ENCODE assay signal across 9 mouse cellular contexts in genomic region chr6:7847890-7848508, GRCm38 (mm10). TPM values are rescaled to one million over a fixed set of nuclear protein-coding genes. Genes with fewer than 3 reads are reported as not detected.
A peak's percentile ranks its signal among the peaks of the same experiment; 100 is the strongest.
DNase-seq lines count a peak whose midpoint lies in the region; ATAC-seq lines count a peak whose summit lies in the region.
"Had no signal": no experiment of that assay in that cellular context is flagged by ENCODE, and none has a peak within 500 bp of the region (broad histone marks: within the 10 kb centered on the region; RNA-seq: fewer than 3 reads in every experiment).

No protein-coding gene starts in this region.

- H3K36me3 ChIP-seq in heart, embryonic 12.5 days = no peaks in the 10 kb centered on the region
- no peaks in the 10 kb centered on the region for H3K36me3 ChIP-seq in neural tube, embryonic 12.5 days
- no peaks in the 10 kb centered on the region for H3K36me3 ChIP-seq in intestine, embryonic 14.5 days (ENCODE audit: control insufficient read depth, insufficient read depth, low read length)
- H3K36me3 ChIP-seq in stomach, embryonic 15.5 days = no peaks in the 10 kb centered on the region

- H3K9ac ChIP-seq in heart, embryonic 12.5 days = 0 out of 2 replicates have a peak overlapping the region, but pooled peaks have one; percentile 8
- H3K9ac ChIP-seq in neural tube, embryonic 12.5 days = no peak overlapping the region
- H3K9ac ChIP-seq in intestine, embryonic 14.5 days (ENCODE audit: low read length) = no peak overlapping the region
- H3K9ac ChIP-seq in stomach, embryonic 15.5 days = no peak overlapping the region

- no peak for ATAC-seq in heart, embryonic 12.5 days (ENCODE audit: insufficient number of reproducible peaks, low FRiP score)
- ATAC-seq in neural tube, embryonic 12.5 days (ENCODE audit: low FRiP score, low read depth) = no peak
- ATAC-seq in intestine, embryonic 14.5 days (replicated peaks; ENCODE audit: low FRiP score, low TSS enrichment, low read depth) = no peak
- no peak for ATAC-seq in stomach, embryonic 15.5 days (ENCODE audit: insufficient read depth, low FRiP score, low read depth)
- ATAC-seq in erythroid progenitor cell, adult 5-6 weeks (replicated peaks; ENCODE audit: low FRiP score, poor library complexity, severe bottlenecking) = no peak

- peak overlapping the region; percentile 50 for H3K4me2 ChIP-seq in heart, embryonic 12.5 days
- 0 out of 2 replicates have a peak overlapping the region, but pooled peaks have one; percentile 3 for H3K4me2 ChIP-seq in neural tube, embryonic 12.5 days (replicated peaks)
- H3K4me2 ChIP-seq in intestine, embryonic 14.5 days (ENCODE audit: low read length) = 0 out of 2 replicates have a peak overlapping the region, but pooled peaks have one; percentile 2
- peak overlapping the region; percentile 41; the same call in 1 of the 2 replicates for H3K4me2 ChIP-seq in stomach, embryonic 15.5 days

- no peak for DNase-seq in heart, postnatal 4 days
- no peak for DNase-seq in neural tube, embryonic 10.5 days (ENCODE audit: extremely low spot score, low spot score)
- DNase-seq in intestine, embryonic 14.5 days (ENCODE audit: low spot score) = no peak
- no peak for DNase-seq in ovary, adult 18-20 months (ENCODE audit: low spot score)

- no peaks in the 10 kb centered on the region for H3K9me3 ChIP-seq in heart, embryonic 12.5 days (replicated peaks)
- H3K9me3 ChIP-seq in neural tube, embryonic 12.5 days = no peaks in the 10 kb centered on the region
- H3K9me3 ChIP-seq in intestine, embryonic 14.5 days (ENCODE audit: control insufficient read depth, low read length) = no peaks in the 10 kb centered on the region
- no peaks in the 10 kb centered on the region for H3K9me3 ChIP-seq in stomach, embryonic 15.5 days

- H3K4me1 ChIP-seq in heart, embryonic 12.5 days (replicated peaks) = peaks cover 31% of the 10 kb centered on the region
- H3K4me1 ChIP-seq in neural tube, embryonic 12.5 days = no peaks in the 10 kb centered on the region; the same call in 1 of the 2 replicates
- H3K4me1 ChIP-seq in intestine, embryonic 14.5 days (replicated peaks; ENCODE audit: control insufficient read depth, insufficient read depth, low read length) = peaks cover 19% of the 10 kb centered on the region; the same call in 1 of the 2 replicates
- peaks cover 14% of the 10 kb centered on the region; the same call in 1 of the 2 replicates for H3K4me1 ChIP-seq in stomach, embryonic 15.5 days

- 40% methylated on average over 6 of the region's 6 CpGs for WGBS in heart, embryonic 12.5 days
- 71% methylated on average over 6 of the region's 6 CpGs for WGBS in neural tube, embryonic 12.5 days
- 61% methylated on average over 6 of the region's 6 CpGs for WGBS in intestine, embryonic 14.5 days
- WGBS in stomach, embryonic 15.5 days = 50% methylated on average over 6 of the region's 6 CpGs

- H3K27me3 ChIP-seq in heart, embryonic 12.5 days (replicated peaks) = no peaks in the 10 kb centered on the region
- H3K27me3 ChIP-seq in neural tube, embryonic 12.5 days (replicated peaks) = no peaks in the 10 kb centered on the region
- H3K27me3 ChIP-seq in intestine, embryonic 14.5 days (replicated peaks; ENCODE audit: control insufficient read depth, insufficient read depth, low read length) = no peaks in the 10 kb centered on the region
- no peaks in the 10 kb centered on the region for H3K27me3 ChIP-seq in stomach, embryonic 15.5 days (replicated peaks)

- no peak overlapping the region for H3K27ac ChIP-seq in heart, embryonic 12.5 days (ENCODE audit: poor library complexity, severe bottlenecking)
- H3K27ac ChIP-seq in neural tube, embryonic 12.5 days = no peak overlapping the region
- no peak overlapping the region for H3K27ac ChIP-seq in intestine, embryonic 14.5 days (ENCODE audit: low read depth)
- H3K27ac ChIP-seq in stomach, embryonic 15.5 days = peak overlapping the region; percentile 59; the same call in 1 of the 2 replicates
- H3K27ac ChIP-seq: macrophage had no signal

- no peak overlapping the region for H3K4me3 ChIP-seq in heart, embryonic 12.5 days
- H3K4me3 ChIP-seq in neural tube, embryonic 12.5 days = no peak overlapping the region
- H3K4me3 ChIP-seq in intestine, embryonic 14.5 days (ENCODE audit: low read depth, low read length) = no peak overlapping the region
- no peak overlapping the region for H3K4me3 ChIP-seq in stomach, embryonic 15.5 days (replicated peaks)

RNA-seq across cellular contexts. Expression of gene C1galt1, which starts 3.4 kb away (rescaled TPM):
- polyA plus RNA-seq in heart, embryonic 12.5 days (2016; fragmentation: Nextera tagmentation; extraction: Ambion mirVana) = 3.8 and 4.5 TPM in 2 replicates
- total RNA-seq in heart, postnatal 4 days (2021) = 10 to 100 TPM; 18.5 to 19.4 TPM
- polyA plus RNA-seq in neural tube, embryonic 12.5 days (2016; fragmentation: Nextera tagmentation; extraction: Ambion mirVana) = 2.7 and 2.8 TPM in 2 replicates
- 5.4 and 6.1 TPM in 2 replicates for polyA plus RNA-seq in intestine, embryonic 14.5 days (2014; fragmentation: Nextera tagmentation; extraction: Ambion mirVana)
- polyA plus RNA-seq in stomach, embryonic 15.5 days (2015; fragmentation: Nextera tagmentation; extraction: Ambion mirVana) = 7.1 and 7.2 TPM in 2 replicates
- total RNA-seq in erythroid progenitor cell, adult 5-6 weeks (2015; ENCODE audit: low replicate concordance) = 59.1 and 64.6 TPM in 2 replicates
- total RNA-seq in erythroid progenitor cell, adult 5-6 weeks (2017; ENCODE audit: low replicate concordance) = 45.3 and 47.6 TPM in 2 replicates
